Mouse (Mus musculus): ENCODE measurements around the gene Lrrc73. TPM values are rescaled to one million over a fixed set of nuclear protein-coding genes. Genes with fewer than 3 reads are reported as not detected.

Lrrc73 gene
- 0.25 TPM in 1 of 2 replicates, not detected in the other for total RNA-seq (2017)

DNA sequence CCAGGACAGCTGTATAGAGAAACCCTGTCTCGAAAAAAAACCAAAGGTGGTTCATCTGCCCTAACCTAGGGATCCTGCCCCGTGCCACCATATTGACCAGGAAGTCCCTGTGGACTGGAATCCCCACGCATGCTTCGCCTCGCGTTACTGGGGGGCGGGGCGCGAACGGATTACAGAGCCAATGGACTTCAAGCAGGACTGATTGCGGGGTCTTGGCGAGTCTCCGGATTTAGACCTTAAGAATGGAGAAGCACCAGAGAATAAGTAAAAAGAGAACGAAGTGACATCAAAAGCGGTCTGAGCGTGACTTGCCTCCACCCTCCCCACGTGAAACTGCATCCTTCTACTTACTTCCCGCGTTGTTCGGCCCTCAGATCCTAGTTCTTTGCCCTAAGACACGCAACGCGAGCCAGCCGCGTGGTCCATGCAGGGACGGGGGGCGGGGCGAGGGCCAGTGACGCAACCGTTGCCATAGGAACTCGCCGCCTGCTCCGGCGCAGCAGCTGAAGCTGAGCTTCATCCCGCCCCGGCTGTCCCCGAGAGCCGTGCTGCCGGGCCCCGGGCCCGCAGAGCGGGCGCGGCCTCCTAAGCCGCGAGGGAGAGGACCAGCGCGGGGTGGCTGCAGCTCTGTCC lies at the start of gene Lrrc73:
Gene Lrrc73 (plus strand): TSS at position 80 of the 633 bp plus-strand sequence.
- peak; percentile 57 to 69; a peak in 3 of 4 replicates for ATAC-seq (replicated peaks in 1 of 2; ENCODE audit: insufficient read depth in 1 of 2, low FRiP score in 2 of 2, low TSS enrichment in 1 of 2, low read depth in 1 of 2, poor library complexity in 2 of 2, severe bottlenecking in 2 of 2)

DNA sequence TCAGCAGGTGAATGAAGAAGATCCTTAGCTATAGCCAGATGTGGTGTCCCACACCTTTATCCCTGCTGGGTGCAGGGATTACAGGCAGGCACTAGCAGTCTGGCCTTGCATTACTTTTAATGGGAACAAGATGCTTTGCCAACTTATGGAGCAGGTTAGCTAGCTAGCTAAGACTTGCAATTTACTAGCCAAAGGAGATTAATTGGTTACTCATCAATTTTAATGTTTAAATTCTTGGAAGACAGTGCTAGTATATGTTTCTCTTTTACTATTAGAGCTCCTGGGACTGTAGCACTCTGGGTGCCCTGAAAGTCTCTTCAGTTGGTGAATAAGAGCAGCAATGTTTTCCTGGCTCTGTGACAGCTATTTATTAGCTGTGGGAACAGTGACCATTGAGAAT lies 46.7 kb upstream of the Lrrc73 start:
- ATAC-seq (replicated peaks in 1 of 2; ENCODE audit: insufficient read depth in 1 of 2, low FRiP score in 2 of 2, low TSS enrichment in 1 of 2, low read depth in 1 of 2, poor library complexity in 2 of 2, severe bottlenecking in 2 of 2), result no peak

DNA sequence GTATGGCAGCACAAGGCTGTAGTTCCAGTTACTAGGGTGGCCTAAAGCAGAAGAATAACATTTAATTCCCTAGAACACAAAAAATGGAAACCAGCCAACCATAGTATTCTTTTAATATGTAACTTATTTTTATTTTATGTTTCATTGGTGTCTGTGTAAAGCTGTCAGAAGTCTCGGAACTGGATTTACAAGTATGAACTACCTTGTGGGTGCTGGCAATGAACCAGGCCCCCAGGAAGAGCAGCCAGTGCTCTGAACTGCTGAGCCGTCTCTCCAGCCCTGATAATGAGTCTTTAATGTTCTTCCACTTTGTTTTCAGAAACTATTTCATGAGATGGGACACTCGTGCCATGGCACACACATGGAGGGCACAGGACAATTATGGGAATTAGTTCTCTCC lies 42.8 kb upstream of the Lrrc73 start:
- ATAC-seq (replicated peaks in 1 of 2; ENCODE audit: insufficient read depth in 1 of 2, low FRiP score in 2 of 2, low TSS enrichment in 1 of 2, low read depth in 1 of 2, poor library complexity in 2 of 2, severe bottlenecking in 2 of 2), result no peak

DNA sequence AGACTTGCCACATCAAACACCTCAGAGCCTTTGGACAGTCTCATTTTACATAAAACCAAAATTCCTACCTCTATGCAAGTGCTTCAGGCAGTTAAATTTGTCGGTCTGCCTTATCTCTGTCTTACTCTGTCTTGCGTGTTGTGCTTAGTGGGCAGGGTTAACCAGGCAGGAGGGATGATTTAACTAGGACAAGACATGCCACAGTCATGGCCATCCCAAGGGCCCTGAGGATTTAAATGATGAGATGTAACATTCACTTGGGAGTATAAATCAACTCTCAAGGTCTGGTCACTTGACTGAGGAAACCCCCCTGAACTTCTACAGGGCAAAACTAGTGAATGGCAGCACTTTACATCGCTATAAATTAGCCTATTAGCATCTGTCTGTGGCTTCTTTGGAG lies 31.7 kb upstream of the Lrrc73 start:
- no peak for ATAC-seq (replicated peaks in 1 of 2; ENCODE audit: insufficient read depth in 1 of 2, low FRiP score in 2 of 2, low TSS enrichment in 1 of 2, low read depth in 1 of 2, poor library complexity in 2 of 2, severe bottlenecking in 2 of 2)

DNA sequence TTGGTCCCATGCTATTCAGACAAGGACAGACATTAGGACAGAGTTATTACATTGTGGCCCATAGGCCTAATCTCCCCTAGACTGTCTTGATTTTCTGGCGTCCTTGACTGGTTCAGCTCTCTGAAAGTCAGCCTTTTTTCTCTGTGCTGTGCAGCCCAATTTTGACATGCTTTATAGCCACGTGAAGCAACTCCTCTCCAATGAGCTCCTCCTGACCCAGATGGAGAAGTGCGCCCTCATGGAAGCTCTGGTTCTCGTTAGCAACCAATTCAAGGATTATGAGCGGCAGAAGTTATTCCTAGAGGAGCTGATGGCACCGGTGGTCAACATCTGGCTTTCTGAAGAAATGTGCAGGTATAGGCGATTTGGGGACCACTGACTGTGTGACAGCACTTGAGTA lies 25.8 kb upstream of the Lrrc73 start:
- no peak for ATAC-seq (replicated peaks in 1 of 2; ENCODE audit: insufficient read depth in 1 of 2, low FRiP score in 2 of 2, low TSS enrichment in 1 of 2, low read depth in 1 of 2, poor library complexity in 2 of 2, severe bottlenecking in 2 of 2)

DNA sequence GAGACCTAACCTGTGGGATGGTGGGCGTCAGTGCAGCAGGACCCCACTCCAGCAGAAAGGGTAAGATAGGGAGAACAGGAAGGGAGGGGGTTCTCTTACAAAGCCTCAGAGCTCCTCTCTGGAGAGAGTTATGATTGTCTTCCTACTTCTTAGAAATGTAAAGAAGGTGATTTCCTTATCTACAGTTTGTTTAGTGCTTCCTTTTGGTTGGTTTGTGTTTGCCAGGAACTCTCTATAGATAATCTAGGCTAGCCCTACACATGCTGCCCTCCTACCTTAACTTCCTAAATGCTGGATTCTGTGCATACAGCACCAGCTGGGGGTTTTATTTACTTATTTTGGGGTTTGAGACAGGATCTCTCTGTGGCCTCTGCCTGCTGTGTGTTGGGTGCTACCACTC lies 17.3 kb upstream of the Lrrc73 start:
- no peak for ATAC-seq (replicated peaks in 1 of 2; ENCODE audit: insufficient read depth in 1 of 2, low FRiP score in 2 of 2, low TSS enrichment in 1 of 2, low read depth in 1 of 2, poor library complexity in 2 of 2, severe bottlenecking in 2 of 2)

DNA sequence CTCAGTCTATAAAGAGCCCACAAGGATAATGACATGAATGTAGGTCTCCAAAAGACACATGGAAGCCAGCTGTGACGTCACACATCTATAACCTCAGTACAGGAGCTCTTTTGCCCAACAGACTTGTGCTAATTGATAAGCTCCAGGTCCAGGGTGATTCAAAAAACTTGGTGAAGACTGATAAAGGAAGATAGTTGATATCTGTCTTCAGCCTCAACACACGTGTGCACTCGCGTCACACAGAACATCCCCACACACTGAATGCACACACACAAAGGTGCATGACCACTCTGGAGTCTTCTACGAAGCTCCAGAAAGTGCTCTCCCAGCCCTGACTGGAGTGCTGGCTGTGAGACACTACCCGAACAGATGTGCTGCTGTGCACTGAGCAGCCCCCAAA lies 16.3 kb upstream of the Lrrc73 start:
- ATAC-seq (replicated peaks in 1 of 2; ENCODE audit: insufficient read depth in 1 of 2, low FRiP score in 2 of 2, low TSS enrichment in 1 of 2, low read depth in 1 of 2, poor library complexity in 2 of 2, severe bottlenecking in 2 of 2), result no peak

DNA sequence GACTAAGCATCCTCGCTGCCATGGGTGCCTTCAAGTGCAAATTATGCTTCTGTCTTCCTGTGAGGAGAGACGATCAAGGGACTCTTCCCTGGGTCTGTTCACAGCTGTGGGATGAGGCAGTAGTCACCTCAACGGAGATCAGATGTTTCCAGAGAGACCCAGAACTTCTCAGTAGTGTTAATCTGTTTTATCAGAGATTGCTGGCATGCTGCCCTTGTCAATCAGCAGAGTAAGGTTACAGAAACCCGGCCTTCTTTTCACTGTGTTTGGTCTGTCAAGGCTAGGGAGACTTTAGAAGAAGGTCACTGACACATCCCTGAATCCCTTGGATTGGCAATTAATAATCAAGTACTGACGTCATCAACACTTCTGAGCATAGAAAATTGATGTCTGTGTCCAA lies 15.9 kb upstream of the Lrrc73 start:
- no peak for ATAC-seq (replicated peaks in 1 of 2; ENCODE audit: insufficient read depth in 1 of 2, low FRiP score in 2 of 2, low TSS enrichment in 1 of 2, low read depth in 1 of 2, poor library complexity in 2 of 2, severe bottlenecking in 2 of 2)

DNA sequence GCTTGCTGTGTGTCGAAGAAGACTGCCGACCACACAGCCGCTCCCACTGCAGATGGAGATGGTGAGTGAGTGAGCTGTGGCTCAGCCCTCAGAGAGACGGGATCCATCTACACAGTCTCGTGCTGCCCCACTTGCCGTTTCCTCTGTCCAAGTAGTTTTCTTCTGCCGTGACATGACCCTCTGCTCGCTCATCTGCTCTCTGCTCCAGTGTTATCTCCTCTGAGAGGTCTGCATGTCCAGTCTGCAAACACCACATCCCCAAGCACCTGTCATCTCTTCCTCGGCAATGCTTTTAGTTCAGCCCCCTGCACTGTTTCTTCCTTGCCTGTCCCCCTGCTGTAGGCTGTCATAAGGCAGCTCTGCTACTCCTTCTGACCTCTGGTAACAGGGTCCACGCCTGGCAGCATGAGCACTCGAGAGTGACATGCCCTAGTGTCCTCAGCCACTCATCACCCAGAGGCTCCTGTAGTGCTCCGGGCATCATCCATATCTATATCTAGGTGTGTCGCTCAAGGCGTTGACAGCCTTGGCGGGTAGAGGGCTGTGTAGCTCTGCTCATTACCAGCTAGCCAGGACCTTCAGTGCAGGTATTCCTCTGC lies 13.7 kb upstream of the Lrrc73 start:
- ATAC-seq (replicated peaks in 1 of 2; ENCODE audit: insufficient read depth in 1 of 2, low FRiP score in 2 of 2, low TSS enrichment in 1 of 2, low read depth in 1 of 2, poor library complexity in 2 of 2, severe bottlenecking in 2 of 2), result no peak

DNA sequence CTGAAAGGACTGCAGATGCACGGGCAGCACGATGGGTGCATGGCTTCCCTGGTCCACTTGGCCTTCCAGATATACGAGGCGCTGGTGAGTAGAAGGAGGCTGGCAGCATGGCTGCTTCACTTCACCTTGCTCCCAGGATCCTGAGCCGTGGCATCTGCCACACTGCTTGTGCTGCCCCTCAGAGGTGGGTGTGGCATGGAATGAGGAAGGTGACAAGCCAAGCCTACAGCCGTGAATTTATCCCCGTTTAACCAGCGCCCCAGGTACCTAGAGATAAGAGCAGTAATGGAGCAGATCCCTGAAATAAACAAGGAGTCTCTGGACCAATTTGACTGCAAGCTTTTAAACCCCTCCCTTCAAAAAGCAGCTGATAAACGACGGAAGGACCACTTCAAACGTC lies 11.9 kb upstream of the Lrrc73 start:
- no peak for ATAC-seq (replicated peaks in 1 of 2; ENCODE audit: insufficient read depth in 1 of 2, low FRiP score in 2 of 2, low TSS enrichment in 1 of 2, low read depth in 1 of 2, poor library complexity in 2 of 2, severe bottlenecking in 2 of 2)

DNA sequence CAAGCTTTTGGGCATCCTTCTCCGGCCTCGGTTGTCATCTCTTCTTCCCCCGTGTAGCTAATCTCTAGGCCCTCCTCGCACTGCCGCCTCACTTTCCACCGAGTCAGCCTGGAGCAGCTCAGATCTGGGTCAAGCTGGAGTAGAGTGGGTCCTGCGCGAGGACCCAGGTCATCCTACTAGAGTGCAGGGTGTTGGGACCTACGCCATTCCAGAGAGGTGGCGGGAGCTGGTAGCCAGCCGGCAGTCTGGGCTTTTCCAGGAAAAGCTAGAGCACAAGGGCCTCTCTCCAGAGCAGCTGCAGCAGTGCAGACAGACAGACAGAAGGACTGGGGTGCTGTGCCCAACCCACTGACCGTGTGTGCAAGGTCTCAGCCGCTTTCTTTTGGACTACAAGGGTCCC lies 11.1 kb upstream of the Lrrc73 start:
- ATAC-seq (replicated peaks in 1 of 2; ENCODE audit: insufficient read depth in 1 of 2, low FRiP score in 2 of 2, low TSS enrichment in 1 of 2, low read depth in 1 of 2, poor library complexity in 2 of 2, severe bottlenecking in 2 of 2), result no peak

DNA sequence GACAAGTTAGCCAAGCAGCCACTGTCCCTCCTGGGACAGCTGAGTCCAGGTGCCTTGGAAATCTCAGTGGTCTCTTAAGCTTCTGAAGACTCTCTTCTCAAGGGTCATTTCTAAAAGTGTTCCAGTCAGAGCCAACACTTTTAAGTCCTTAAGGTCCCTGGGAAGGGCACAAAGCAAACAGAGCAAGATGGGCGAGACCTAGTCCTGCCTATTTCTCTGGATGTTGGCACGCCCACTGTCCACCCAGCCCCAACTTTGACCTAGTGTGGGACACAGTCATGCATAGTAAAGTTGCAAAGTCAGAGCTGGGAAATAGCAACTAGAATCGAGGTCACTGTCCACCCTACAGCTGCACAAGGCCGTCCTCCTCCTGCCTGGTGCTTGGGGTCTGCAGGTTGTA lies 10.3 kb upstream of the Lrrc73 start:
- ATAC-seq (replicated peaks in 1 of 2; ENCODE audit: insufficient read depth in 1 of 2, low FRiP score in 2 of 2, low TSS enrichment in 1 of 2, low read depth in 1 of 2, poor library complexity in 2 of 2, severe bottlenecking in 2 of 2), result no peak

DNA sequence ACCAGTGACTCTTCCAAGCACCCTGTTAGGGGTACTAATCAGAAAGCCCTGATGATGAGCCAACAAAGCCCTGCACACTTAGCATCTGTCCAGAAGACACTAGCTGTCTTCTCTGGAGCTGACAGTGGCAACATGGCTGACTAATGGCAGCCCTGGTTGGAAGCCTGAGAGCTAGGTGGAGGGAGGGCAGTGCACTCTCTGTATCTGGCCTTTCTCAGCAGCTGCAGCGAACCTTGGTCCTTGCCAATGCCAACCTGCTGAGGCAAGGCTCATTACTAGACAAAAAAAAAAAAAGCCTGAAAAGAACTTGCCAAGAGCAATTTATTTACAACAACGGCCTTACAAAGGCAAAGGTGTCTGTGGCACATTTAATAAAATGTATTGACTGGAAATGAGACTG lies 9.7 kb upstream of the Lrrc73 start:
- no peak for ATAC-seq (replicated peaks in 1 of 2; ENCODE audit: insufficient read depth in 1 of 2, low FRiP score in 2 of 2, low TSS enrichment in 1 of 2, low read depth in 1 of 2, poor library complexity in 2 of 2, severe bottlenecking in 2 of 2)

DNA sequence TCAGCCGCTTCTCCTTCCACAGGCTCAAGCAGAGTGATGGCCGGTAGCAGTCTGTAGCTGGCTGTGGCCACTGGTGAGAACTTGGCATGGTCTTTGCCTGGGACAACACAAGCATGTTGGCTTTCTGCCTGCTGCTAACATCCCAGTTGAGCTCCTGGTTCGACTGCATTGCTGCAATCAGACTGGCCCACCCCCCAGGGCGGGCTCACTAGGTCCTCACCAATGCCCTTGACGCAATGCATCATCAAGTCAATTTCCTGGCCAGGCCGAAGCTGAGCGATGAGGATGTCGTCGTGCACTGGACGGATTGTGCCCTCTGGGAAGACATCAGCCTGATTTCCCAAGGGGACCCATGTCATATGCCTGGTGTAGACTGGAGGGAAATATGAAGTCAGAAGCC lies 8.8 kb upstream of the Lrrc73 start:
- no peak for ATAC-seq (replicated peaks in 1 of 2; ENCODE audit: insufficient read depth in 1 of 2, low FRiP score in 2 of 2, low TSS enrichment in 1 of 2, low read depth in 1 of 2, poor library complexity in 2 of 2, severe bottlenecking in 2 of 2)

DNA sequence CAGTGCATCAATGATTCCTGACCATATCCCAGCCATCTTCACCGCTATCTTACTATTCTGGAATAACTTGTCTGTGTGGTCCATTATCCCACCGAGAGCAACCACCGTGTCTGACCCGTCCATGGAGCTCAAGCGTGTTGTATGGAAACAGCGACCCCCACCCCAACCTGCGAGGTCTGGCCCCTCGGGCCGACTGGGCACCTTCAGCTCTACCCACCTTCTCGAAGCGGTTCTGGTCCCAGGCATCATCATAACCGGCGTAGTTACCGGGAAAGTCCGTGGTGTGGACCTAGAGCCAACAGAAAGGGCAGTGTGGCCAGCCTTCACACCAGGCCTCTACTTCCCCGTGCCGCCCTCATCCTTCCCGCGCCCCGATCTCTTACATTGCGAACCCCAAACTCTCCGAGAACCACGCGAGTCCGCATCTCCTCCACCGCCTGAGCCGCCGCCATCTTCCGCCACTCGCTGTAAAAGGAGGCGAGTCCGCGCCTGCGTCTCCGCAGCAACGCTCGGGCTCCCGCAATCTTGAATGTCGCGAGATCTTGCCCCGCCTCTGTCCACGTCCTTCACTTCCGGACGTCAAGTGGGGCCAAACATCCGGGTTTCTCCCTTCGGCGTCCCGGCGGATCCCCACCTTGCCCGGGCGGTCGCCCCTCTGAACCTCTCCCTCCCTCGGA lies 5.7 kb upstream of the Lrrc73 start, which contains the start of the genes Polr1c and Yipf3:
Gene Polr1c (minus strand): TSS at position 543 of the 677 bp plus-strand sequence.
Gene Yipf3 (plus strand): TSS at position 569 of the 677 bp plus-strand sequence.
- peak; percentile 92 to 93 for ATAC-seq (replicated peaks in 1 of 2; ENCODE audit: insufficient read depth in 1 of 2, low FRiP score in 2 of 2, low TSS enrichment in 1 of 2, low read depth in 1 of 2, poor library complexity in 2 of 2, severe bottlenecking in 2 of 2)

DNA sequence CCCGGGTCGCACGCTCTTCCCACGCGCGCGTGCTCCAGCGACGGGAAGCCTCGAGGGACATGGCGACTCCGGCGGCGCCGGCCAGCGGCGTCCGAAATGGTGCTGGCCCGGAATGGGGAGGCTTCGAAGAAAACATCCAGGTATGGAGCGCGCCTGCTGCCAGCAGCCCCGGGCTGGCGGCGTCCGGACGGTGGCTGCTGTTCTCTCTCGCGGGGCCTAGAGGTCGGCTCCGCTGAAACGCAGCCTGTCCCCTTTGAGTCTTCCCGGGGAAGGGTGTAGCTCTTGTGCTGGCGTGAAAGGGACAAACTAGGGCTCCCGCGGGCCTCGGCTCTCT lies 5.2 kb upstream of the Lrrc73 start:
- ATAC-seq (replicated peaks in 1 of 2; ENCODE audit: insufficient read depth in 1 of 2, low FRiP score in 2 of 2, low TSS enrichment in 1 of 2, low read depth in 1 of 2, poor library complexity in 2 of 2, severe bottlenecking in 2 of 2), result peak in 1 of 2 experiments; percentile 13; a peak in 1 of 4 replicates

DNA sequence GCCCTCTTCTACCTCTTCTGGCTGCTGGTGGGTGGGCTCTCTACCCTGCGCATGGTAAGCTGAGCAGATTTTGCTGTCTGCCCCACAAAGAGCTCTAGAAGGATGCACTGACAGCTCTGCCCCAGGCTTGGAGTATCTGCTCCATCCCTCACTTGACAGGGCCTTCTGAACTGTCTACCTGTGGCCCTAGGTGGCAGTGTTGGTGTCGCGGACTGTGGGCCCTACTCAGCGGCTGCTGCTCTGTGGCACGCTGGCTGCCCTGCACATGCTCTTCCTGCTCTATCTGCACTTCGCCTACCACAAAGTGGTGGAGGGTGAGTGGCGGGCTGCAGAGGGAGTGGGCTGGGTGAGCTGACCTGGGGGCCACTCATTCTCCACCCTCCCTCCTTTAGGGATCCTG lies 2.2 kb upstream of the Lrrc73 start:
- ATAC-seq (replicated peaks in 1 of 2; ENCODE audit: insufficient read depth in 1 of 2, low FRiP score in 2 of 2, low TSS enrichment in 1 of 2, low read depth in 1 of 2, poor library complexity in 2 of 2, severe bottlenecking in 2 of 2), result no peak

DNA sequence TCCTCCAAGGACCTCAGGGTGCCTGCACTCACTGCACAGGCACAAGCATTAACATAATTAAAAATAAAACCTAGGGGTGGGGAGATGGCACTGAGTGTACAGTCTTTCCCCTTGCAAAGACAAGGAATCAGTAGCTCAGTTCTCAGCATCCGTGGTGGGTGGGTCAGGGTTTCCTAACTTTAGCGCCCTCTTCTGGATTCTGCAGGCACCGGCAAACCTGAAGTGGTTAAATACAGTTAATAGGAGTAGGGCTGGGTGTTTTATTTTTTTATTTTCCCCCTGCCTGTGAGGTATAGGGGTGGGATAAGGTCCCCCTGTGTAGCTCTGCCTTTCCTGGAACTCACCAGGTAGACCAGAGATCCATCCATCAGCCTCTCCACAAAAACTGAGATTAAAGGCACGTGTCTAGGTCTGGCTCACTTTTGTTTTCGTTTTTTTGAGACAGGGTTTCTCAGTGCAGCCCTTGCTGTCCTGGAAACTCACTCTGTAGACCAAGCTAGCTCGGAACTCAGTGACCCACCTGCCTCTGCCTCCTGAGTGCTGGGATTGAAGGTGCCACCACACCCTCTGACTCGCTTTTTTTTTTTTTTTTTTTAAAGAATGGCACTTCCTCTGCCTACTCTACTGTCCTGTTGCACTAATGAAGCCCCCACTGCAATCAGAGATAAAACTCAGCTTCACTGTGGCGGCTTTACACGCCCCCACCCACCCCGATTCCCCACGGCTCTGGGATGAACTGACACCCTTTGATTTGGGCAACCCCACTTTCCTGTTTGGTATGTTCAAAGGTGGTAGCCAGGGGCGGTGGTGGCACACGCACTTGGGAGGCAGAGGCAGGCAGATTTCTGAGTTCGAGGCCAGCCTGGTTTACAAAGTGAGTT lies 520 bp upstream of the Lrrc73 start:
- no peak for ATAC-seq (replicated peaks in 1 of 2; ENCODE audit: insufficient read depth in 1 of 2, low FRiP score in 2 of 2, low TSS enrichment in 1 of 2, low read depth in 1 of 2, poor library complexity in 2 of 2, severe bottlenecking in 2 of 2)

Data from hematopoietic stem cell, adult 5-6 weeks (primary cell).